Mouse (Mus musculus) heart, postnatal 4 days (tissue): ENCODE results near the gene Tacc2. TPM values are rescaled to one million over a fixed set of nuclear protein-coding genes. Genes with fewer than 3 reads are reported as not detected.

Experiments used
- DNase-seq: peaks from one replicate; pipeline ENCODE4 v3.0.0; 2021
- total RNA-seq, 2 experiments: library from RNA; stranded (reverse); gene quantifications; 2 replicates each; pipeline ENCODE4 v1.2.3; 2021

Tacc2 gene
- total RNA-seq, 2 experiments from 2014 or later, result 140 to 147 TPM

- DNase-seq, result no peak
Measured at GRCm38 (mm10) chr7:130621068-130621467, 43.8 kb downstream of the Tacc2 start.

DNA sequence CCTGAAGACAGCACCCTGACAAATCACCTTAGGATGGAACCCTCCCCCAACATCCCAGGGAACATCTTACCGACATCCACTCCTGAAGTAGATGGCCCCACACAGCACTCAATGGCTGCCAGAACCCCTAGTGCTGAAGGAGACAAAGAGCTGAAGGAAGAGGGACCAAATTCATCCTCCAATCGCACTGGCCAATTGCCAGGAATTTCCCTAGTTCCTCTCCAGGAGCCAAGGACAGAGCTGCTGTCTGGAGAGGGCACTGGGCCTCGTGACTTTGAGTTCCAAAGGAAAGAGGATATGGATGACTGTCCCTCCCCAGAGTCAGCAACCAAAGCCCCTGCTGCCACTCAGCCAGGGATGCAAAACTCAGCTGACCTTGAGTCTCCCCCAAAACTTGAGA is 44.7 kb downstream of the Tacc2 start:
- DNase-seq, result no peak

- DNase-seq, result no peak
Measured at GRCm38 (mm10) chr7:130622359-130622758, 45.1 kb downstream of the Tacc2 start.

GRCm38 (mm10) chr7:130624299-130624698 is 47.1 kb downstream of the Tacc2 start:
- DNase-seq, result no peak

DNA sequence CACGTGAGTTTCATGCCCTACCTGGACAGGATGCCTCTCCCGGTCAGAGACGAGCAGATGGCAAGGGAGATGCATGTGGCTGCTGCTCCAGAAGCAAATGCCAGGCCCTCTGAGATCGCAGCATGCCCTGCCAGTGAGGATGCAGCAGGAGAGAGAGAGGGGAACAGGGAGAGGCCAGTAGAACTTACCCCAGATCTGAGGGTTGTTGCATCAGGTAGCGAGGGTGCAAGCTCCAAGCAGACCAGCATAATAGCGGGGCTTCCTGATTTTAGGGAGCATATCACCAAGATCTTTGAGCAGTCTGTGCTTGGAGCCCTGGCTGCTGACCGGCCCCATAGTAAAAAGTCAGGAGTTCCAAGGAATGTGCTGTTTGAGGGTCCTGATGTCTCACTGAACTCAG is 48.1 kb downstream of the Tacc2 start:
- no peak for DNase-seq

DNA sequence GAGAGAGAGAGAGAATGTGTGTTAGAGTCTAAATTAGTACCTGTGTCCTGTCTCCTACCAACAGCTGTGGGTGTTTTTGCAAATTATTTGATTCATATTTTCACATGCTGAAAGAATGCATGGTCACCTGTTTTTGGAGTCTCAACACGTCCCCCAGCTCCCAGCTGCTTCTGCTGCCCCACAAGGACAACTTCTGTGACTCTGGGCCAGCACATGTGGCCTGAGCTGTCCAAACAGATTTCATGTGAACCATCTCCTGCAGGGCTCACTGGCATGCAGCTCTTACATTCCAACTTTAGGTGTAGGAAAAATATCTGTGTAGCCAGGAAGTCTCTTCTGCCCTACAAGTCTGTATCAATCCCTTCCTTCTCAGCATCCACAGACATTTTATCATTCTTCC is 51.4 kb downstream of the Tacc2 start:
- no peak for DNase-seq

- no peak for DNase-seq
Measured at GRCm38 (mm10) chr7:130629999-130630398, 52.8 kb downstream of the Tacc2 start.

GRCm38 (mm10) chr7:130630956-130631355 is 53.7 kb downstream of the Tacc2 start:
- DNase-seq, result no peak

- peak; percentile 75 for DNase-seq
Measured at GRCm38 (mm10) chr7:130631553-130632378, 54.5 kb downstream of the Tacc2 start.

- no peak for DNase-seq
Measured at GRCm38 (mm10) chr7:130632379-130632732, 55.1 kb downstream of the Tacc2 start.

DNA sequence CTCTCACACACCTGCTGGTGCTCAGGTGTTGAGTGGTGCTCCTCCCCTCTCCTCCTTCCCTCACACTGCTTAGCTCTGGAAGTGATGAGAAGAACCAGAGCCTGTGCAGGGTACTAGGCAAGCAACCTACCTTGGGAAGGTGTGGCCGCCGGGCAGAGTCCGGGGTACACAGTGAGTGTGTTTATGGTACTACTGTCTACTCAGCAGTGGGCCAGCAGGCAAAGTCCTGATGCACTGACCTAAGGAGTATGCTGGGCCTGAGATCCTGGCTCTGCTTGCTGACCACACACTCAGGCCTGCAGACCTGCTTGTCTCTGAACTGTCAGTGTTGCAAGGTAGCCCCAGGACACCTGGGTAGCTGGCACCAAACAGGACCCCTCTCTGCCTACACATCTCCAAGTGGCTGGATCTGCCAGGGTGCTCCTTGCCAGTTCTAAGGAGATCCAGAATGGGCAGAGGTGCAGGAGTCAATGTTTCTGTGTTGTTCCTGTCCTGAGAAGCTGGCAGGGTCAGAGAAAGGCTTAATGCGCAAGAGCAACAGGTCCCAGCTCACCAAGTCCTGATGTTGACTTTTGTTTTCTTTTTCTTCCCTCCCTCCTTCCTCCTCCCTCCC is 57.1 kb downstream of the Tacc2 start:
- no peak for DNase-seq

GRCm38 (mm10) chr7:130635212-130635611 is 58.0 kb downstream of the Tacc2 start:
- DNase-seq, result no peak

DNA sequence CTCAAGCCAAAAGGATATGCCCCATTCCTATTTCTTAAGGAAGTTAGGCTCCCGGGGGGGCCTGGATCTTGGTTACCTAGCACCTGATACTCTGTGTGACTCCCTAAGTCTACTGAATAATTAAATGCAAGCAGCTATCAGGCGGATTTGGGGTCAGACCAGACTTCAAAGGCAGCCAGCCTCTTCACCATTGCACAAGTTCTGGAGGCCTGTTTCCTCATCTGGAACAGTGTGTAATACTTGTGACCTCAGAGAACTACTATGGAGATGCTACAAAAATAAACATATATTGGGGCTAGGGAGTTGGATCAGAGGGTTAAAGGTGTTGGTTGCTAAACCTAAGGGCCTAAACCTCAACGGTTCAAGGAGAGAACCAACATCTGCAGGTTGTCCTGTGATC is 59.0 kb downstream of the Tacc2 start:
- DNase-seq, result no peak

- DNase-seq, result no peak
Measured at GRCm38 (mm10) chr7:130636902-130637301, 59.7 kb downstream of the Tacc2 start.

DNA sequence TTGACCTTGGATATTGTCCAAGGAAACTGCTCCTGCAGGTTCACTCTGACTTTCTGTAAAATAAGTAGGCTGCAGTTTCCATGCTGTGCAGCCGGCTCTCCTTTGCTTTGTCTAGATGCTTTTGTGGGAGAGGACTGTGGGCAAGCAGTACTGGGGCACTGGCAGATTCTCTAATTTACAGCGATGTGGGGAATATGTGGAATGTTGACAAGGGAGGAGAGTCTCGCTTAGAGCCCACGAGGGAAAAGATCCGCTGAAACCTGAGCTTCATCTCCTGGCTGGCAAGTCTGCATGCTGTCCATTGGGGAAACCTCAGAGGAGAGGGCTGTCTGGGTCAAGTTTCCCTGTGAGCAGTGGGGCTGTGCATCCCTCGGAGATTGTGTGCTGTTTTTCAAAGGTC is 60.6 kb downstream of the Tacc2 start:
- no peak for DNase-seq

DNA sequence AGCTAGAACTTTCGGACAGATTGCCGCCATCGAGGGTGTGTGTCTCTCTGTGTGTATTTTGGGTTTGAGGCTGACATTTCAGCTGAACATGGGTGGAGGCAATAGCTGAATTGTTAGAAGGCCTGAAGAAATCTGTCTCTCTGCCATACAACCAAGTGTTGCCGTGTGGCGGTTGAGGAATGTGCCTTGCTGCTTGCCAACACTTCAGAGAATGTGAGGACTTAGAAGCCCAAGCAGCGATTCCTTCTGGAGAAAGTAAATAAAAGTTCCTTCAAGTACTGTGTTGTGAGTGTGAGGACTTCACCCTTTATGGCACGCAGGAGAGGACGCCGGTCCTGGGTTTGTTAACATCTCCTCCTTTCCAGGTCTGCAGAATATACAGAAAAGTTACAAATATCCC is 63.4 kb downstream of the Tacc2 start:
- no peak for DNase-seq

GRCm38 (mm10) chr7:130645332-130645993 is 68.2 kb downstream of the Tacc2 start:
- DNase-seq, result no peak

DNA sequence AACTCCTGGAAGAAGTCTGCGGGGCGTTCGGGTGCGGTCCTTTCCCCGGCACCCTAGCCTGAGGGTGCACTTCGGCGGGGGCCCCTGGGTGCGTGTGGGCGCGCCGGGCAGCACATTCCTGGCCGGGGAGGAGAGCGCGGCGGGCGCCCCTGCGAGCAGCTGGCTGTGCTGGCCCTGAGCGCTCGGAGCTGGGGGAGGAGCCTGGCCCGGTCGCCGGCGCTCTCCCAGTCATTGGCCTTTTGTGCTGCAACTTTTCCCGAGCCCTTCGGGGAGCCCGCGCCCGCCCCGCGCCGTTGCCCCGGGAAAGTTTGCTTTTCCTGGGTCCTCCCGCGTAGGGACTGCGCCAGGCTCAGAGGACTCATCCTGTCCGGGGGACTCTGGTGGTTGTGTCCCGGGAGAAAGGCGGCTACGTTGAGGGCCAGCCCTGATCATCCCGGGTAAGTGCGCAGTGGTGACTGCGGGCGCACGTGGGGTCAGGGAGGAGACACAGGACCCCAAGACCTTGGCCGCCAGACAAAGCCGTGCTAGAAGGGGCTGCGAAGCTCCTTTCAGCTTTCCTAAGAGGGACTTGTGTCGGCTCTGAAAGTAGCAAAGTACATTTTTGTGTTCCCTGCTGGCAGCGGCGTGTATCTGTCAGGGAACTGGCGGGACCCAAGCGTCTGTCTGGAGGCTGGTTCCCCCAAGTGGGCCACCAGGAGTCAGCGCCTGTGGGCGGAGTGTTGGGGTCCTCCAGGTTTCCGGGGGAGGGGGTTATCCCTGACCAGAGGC is 68.9 kb downstream of the Tacc2 start:
- peak; percentile 86 for DNase-seq

GRCm38 (mm10) chr7:130646762-130647139 is 69.5 kb downstream of the Tacc2 start:
- peak; percentile 90 for DNase-seq

GRCm38 (mm10) chr7:130648061-130648460 is 70.8 kb downstream of the Tacc2 start:
- DNase-seq, result no peak

- DNase-seq, result peak; percentile 34
Measured at GRCm38 (mm10) chr7:130649257-130649656, 72.0 kb downstream of the Tacc2 start.

- no peak for DNase-seq
Measured at GRCm38 (mm10) chr7:130650621-130651020, 73.4 kb downstream of the Tacc2 start.

GRCm38 (mm10) chr7:130653036-130653555 is 75.9 kb downstream of the Tacc2 start:
- no peak for DNase-seq
